Mouse (Mus musculus): ENCODE results near the gene Epyc. TPM values are rescaled to one million over a fixed set of nuclear protein-coding genes. Genes with fewer than 3 reads are reported as not detected.

The Epyc gene
- polyA plus RNA-seq, 1 experiment from 2014 or later, result 0.63 TPM

DNA sequence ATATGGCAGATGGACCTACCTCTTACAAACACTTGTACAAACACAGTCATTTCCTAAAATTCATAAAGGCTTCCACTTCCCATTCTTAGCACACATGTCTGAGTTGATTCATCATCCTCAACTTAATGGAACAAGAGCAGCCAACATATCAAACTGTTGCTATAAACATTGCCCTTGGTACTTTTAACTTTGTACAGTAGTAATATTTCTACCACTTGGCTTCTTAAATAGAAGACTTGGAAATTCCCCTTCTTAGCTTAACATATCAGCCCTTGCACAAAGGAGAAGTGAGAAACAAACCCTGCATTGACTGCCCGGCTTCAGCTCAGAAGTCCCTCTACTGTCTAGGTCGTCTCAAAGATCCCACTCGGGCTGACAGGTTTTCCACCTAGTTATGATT, 12.8 kb upstream of the Epyc start:
- ATAC-seq (replicated peaks; ENCODE audit: low FRiP score) (no peak), DNase-seq (ENCODE audit: low spot score) (no peak)
- Histone ChIP-seq H3K36me3 (ENCODE audit: control insufficient read depth, insufficient read depth, low read length) (no peaks in the 10 kb centered on the region), H3K4me2 (no peak overlapping the region), H3K9ac (ENCODE audit: low read depth, low read length) (no peak overlapping the region), H3K27ac (ENCODE audit: low read depth, low read length) (no peak overlapping the region), H3K27me3 (replicated peaks; ENCODE audit: control insufficient read depth, insufficient read depth, low read length) (no peaks in the 10 kb centered on the region), H3K4me1 (replicated peaks; ENCODE audit: control insufficient read depth, insufficient read depth, low read length) (no peaks in the 10 kb centered on the region), H3K4me3 (ENCODE audit: low read depth, low read length) (no peak overlapping the region), H3K9me3 (ENCODE audit: control insufficient read depth, low read length) (no peaks in the 10 kb centered on the region)
- WGBS, result 78% methylated on average over 3 of the region's 3 CpGs

DNA sequence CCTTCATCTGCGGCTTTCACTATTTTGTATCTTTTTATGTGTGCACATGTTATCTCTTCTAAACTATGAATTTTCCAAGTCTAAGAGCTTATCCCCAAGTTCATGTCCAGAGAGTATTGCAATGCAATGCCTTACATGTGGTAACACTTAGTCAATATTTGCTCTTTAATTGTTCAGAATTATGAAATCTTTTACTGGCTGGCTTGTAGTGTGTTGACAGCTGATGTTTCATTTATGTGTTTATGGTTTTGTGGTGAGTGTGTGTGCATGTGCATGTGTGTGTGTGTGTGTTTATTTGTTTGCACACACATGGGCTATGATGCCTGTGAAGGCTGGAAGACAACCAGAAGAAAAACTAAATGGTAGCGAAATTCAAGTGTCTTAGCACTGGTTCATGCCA, 1.9 kb upstream of the Epyc start:
- 76% methylated on average over 2 of the region's 2 CpGs for WGBS
- ATAC-seq (replicated peaks; ENCODE audit: low FRiP score), result no peak

DNA sequence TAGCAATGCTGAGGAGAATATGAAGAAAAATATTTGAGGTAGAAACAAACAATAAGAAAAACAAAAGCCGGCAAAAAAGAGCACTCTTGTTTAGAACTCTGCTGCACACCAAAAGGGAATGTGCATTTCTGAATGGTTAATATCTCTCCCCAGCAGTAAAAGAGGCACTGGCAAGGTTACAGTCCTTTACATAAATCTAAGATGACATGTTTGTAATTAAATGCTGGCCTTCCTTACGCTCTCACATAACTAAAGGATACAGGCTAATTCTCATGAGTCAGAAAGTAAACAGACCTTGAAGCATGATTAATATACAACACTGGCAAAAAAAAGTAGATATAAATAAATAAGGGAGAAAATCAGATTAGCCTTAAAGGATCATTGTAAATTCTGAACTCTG, 6.5 kb downstream of the Epyc start:
- no peaks in the 10 kb centered on the region for H3K27me3 ChIP-seq (replicated peaks; ENCODE audit: control insufficient read depth, insufficient read depth, low read length)
- no peak overlapping the region for H3K4me2 ChIP-seq
- no peaks in the 10 kb centered on the region for H3K9me3 ChIP-seq (ENCODE audit: control insufficient read depth, low read length)
- DNase-seq (ENCODE audit: low spot score) (no peak), ATAC-seq (replicated peaks; ENCODE audit: low FRiP score) (no peak)
- H3K4me3 ChIP-seq (ENCODE audit: low read depth, low read length), result no peak overlapping the region
- WGBS, result 63% methylated on average over 2 of the region's 2 CpGs
- H3K9ac ChIP-seq (ENCODE audit: low read depth, low read length), result no peak overlapping the region
- no peaks in the 10 kb centered on the region for H3K36me3 ChIP-seq (ENCODE audit: control insufficient read depth, insufficient read depth, low read length)
- H3K27ac ChIP-seq (ENCODE audit: low read depth, low read length), result no peak overlapping the region
- H3K4me1 ChIP-seq (replicated peaks; ENCODE audit: control insufficient read depth, insufficient read depth, low read length), result no peaks in the 10 kb centered on the region

More for the DNA sequence above, 1.9 kb upstream of the Epyc start:
- Histone ChIP-seq H3K36me3 (ENCODE audit: control insufficient read depth, insufficient read depth, low read length) (no peaks in the 10 kb centered on the region), H3K27ac (ENCODE audit: low read depth, low read length) (no peak overlapping the region), H3K4me2 (no peak overlapping the region), H3K4me3 (ENCODE audit: low read depth, low read length) (no peak overlapping the region), H3K9ac (ENCODE audit: low read depth, low read length) (no peak overlapping the region), H3K27me3 (replicated peaks; ENCODE audit: control insufficient read depth, insufficient read depth, low read length) (no peaks in the 10 kb centered on the region), H3K4me1 (replicated peaks; ENCODE audit: control insufficient read depth, insufficient read depth, low read length) (no peaks in the 10 kb centered on the region), H3K9me3 (ENCODE audit: control insufficient read depth, low read length) (no peaks in the 10 kb centered on the region)
- DNase-seq (ENCODE audit: low spot score), result no peak

DNA sequence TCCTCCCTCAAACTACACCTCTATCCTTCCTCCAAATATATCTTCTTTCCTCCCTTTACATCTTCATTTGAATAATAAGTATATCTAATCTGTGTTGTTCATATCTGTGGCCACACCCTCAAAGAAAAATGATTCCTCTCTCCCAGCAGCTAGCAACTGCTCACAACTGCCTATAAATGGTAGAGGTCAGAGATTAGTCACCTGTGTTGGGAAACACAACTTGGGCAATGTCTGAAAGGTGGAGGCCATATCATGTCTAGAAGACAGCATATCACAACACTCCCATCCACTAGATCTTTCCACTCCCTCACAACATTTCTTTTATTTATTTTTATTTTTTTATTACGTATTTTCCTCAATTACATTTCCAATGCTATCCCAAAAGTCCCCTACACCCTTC, 15.6 kb downstream of the Epyc start:
- H3K4me3 ChIP-seq (ENCODE audit: low read depth, low read length), result no peak overlapping the region
- H3K27me3 ChIP-seq (replicated peaks; ENCODE audit: control insufficient read depth, insufficient read depth, low read length), result no peaks in the 10 kb centered on the region
- H3K4me1 ChIP-seq (replicated peaks; ENCODE audit: control insufficient read depth, insufficient read depth, low read length), result no peaks in the 10 kb centered on the region
- no peak for DNase-seq (ENCODE audit: low spot score)
- 68% methylated on average over 1 of the region's 1 CpGs for WGBS
- no peak for ATAC-seq (replicated peaks; ENCODE audit: low FRiP score)
- H3K4me2 ChIP-seq, result no peak overlapping the region
- no peaks in the 10 kb centered on the region for H3K36me3 ChIP-seq (ENCODE audit: control insufficient read depth, insufficient read depth, low read length)
- no peak overlapping the region for H3K27ac ChIP-seq (ENCODE audit: low read depth, low read length)
- H3K9me3 ChIP-seq (ENCODE audit: control insufficient read depth, low read length), result no peaks in the 10 kb centered on the region
- H3K9ac ChIP-seq (ENCODE audit: low read depth, low read length), result no peak overlapping the region

DNA sequence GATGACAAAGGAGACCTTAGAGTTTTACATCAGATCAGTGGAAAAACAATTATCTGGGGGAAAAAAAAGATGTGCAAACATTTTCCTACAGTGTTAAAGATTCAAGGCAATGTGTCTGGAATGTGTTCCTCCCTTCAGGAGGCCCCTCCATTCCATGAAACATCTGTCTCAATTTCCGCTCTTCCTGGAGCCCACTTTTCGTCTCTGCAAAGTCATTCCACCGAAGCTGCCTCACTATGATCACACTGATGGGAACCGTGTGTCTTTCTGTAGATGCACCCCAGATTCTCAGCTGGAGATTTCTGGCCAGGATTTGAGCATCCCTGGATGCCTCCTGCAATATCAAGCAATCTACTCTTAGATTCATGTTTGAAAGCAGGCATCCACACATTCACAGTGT, 24.8 kb downstream of the Epyc start:
- ATAC-seq (replicated peaks; ENCODE audit: low FRiP score) (no peak), DNase-seq (ENCODE audit: low spot score) (no peak)
- no peak overlapping the region for H3K4me2 ChIP-seq
- no peaks in the 10 kb centered on the region for H3K9me3 ChIP-seq (ENCODE audit: control insufficient read depth, low read length)
- H3K36me3 ChIP-seq (ENCODE audit: control insufficient read depth, insufficient read depth, low read length), result no peaks in the 10 kb centered on the region
- H3K9ac ChIP-seq (ENCODE audit: low read depth, low read length), result no peak overlapping the region
- H3K27me3 ChIP-seq (replicated peaks; ENCODE audit: control insufficient read depth, insufficient read depth, low read length), result no peaks in the 10 kb centered on the region
- no peak overlapping the region for H3K4me3 ChIP-seq (ENCODE audit: low read depth, low read length)
- H3K27ac ChIP-seq (ENCODE audit: low read depth, low read length), result no peak overlapping the region
- H3K4me1 ChIP-seq (replicated peaks; ENCODE audit: control insufficient read depth, insufficient read depth, low read length), result no peaks in the 10 kb centered on the region
- 63% methylated on average over 4 of the region's 4 CpGs for WGBS

DNA sequence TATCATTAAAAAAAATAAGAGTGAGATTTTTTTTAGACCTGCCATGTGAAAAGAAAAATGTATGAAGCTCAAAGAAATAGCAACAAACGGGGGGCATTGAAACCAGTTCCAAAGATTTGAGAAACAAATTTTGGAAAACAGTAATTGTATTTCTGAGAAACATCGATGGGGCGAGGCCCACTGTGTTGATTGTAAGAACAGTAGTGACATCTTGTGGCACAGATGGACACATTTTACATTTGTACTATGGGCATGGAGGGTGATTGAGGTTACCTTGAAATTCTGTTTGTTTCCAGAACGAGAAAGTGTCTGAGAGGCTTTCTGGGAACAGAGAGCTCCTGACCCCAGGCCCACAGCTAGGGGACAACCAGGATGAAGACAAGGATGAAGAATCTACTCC, 26.3 kb downstream of the Epyc start:
- Histone ChIP-seq H3K36me3 (ENCODE audit: control insufficient read depth, insufficient read depth, low read length) (no peaks in the 10 kb centered on the region), H3K9me3 (ENCODE audit: control insufficient read depth, low read length) (no peaks in the 10 kb centered on the region), H3K4me2 (no peak overlapping the region), H3K27me3 (replicated peaks; ENCODE audit: control insufficient read depth, insufficient read depth, low read length) (no peaks in the 10 kb centered on the region), H3K27ac (ENCODE audit: low read depth, low read length) (no peak overlapping the region), H3K9ac (ENCODE audit: low read depth, low read length) (no peak overlapping the region), H3K4me3 (ENCODE audit: low read depth, low read length) (no peak overlapping the region), H3K4me1 (replicated peaks; ENCODE audit: control insufficient read depth, insufficient read depth, low read length) (no peaks in the 10 kb centered on the region)
- DNase-seq (ENCODE audit: low spot score), result no peak
- 59% methylated on average over 4 of the region's 4 CpGs for WGBS
- no peak for ATAC-seq (replicated peaks; ENCODE audit: low FRiP score)

DNA sequence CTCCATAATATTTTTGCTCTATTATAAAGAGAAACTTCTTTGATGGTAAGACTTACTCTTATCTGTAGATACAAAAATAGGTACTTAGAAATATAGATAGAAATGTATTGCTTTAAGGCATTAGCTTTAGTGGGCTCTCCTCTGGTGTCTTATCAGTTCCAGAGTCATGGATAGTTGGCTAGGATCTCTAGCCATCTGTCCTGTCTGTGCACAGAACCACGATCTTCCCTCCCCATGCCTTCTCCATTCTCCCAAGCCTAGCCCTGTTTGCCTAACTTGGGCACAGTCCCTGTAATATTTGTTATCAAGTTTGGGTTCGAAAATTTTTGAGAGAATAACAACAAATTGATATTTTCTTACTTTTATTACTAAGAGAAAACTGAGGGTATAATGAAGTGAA, 29.4 kb downstream of the Epyc start:
- Histone ChIP-seq H3K9me3 (ENCODE audit: control insufficient read depth, low read length) (no peaks in the 10 kb centered on the region), H3K4me2 (no peak overlapping the region), H3K9ac (ENCODE audit: low read depth, low read length) (no peak overlapping the region), H3K36me3 (ENCODE audit: control insufficient read depth, insufficient read depth, low read length) (no peaks in the 10 kb centered on the region), H3K4me1 (replicated peaks; ENCODE audit: control insufficient read depth, insufficient read depth, low read length) (no peaks in the 10 kb centered on the region), H3K27me3 (replicated peaks; ENCODE audit: control insufficient read depth, insufficient read depth, low read length) (no peaks in the 10 kb centered on the region), H3K4me3 (ENCODE audit: low read depth, low read length) (no peak overlapping the region), H3K27ac (ENCODE audit: low read depth, low read length) (no peak overlapping the region)
- DNase-seq (ENCODE audit: low spot score) (no peak), ATAC-seq (replicated peaks; ENCODE audit: low FRiP score) (no peak)
- WGBS, result 67% methylated on average over 2 of the region's 2 CpGs

DNA sequence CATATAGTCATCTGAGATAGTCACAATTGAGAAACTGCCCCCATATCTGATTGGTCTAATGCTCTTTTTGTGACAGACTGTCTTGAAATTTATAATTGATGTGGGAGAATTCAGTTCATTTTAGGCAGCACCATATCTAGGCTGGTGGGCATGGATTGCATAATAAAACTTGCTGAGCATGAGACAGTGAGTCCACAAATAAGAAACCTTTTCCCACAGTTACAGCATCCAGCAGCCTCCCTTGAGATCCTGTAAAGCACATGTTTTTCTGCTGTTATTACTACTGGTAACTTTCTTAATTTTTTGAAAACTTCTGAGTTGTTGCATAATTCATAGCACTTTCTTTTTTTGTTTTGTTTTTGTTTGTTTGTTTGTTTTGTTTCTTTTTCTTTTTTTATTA, 39.1 kb downstream of the Epyc start:
- H3K4me2 ChIP-seq, result no peak overlapping the region
- H3K4me1 ChIP-seq (replicated peaks; ENCODE audit: control insufficient read depth, insufficient read depth, low read length), result no peaks in the 10 kb centered on the region
- H3K9ac ChIP-seq (ENCODE audit: low read depth, low read length), result no peak overlapping the region
- H3K27me3 ChIP-seq (replicated peaks; ENCODE audit: control insufficient read depth, insufficient read depth, low read length), result no peaks in the 10 kb centered on the region
- H3K27ac ChIP-seq (ENCODE audit: low read depth, low read length), result no peak overlapping the region
- DNase-seq (ENCODE audit: low spot score) (no peak), ATAC-seq (replicated peaks; ENCODE audit: low FRiP score) (no peak)
- no peaks in the 10 kb centered on the region for H3K9me3 ChIP-seq (ENCODE audit: control insufficient read depth, low read length)
- no peaks in the 10 kb centered on the region for H3K36me3 ChIP-seq (ENCODE audit: control insufficient read depth, insufficient read depth, low read length)
- H3K4me3 ChIP-seq (ENCODE audit: low read depth, low read length), result no peak overlapping the region

DNA sequence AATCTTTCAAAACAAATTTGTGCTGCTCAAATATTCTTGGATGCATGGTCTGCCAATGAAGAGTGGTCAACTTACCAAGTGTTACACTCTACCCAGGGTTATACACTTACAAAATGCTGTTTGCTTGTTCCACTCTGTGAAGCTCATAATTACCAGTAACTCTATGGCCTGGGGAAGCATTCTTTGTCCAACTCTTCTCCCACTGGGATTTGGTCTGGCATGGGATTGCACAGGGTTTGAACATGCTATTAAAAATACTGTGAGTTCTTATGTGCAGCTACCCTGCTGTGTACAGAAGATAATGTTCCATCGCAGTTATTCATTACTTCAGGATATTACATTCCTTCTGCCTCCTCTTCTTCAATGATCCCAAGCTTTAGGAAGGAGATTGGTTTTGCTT, 43.3 kb downstream of the Epyc start:
- 94% methylated on average over 1 of the region's 1 CpGs for WGBS
- no peak for ATAC-seq (replicated peaks; ENCODE audit: low FRiP score)

More for the DNA sequence above, 43.3 kb downstream of the Epyc start:
- Histone ChIP-seq H3K36me3 (ENCODE audit: control insufficient read depth, insufficient read depth, low read length) (no peaks in the 10 kb centered on the region), H3K4me2 (no peak overlapping the region), H3K27me3 (replicated peaks; ENCODE audit: control insufficient read depth, insufficient read depth, low read length) (no peaks in the 10 kb centered on the region), H3K4me1 (replicated peaks; ENCODE audit: control insufficient read depth, insufficient read depth, low read length) (no peaks in the 10 kb centered on the region), H3K27ac (ENCODE audit: low read depth, low read length) (no peak overlapping the region), H3K9me3 (ENCODE audit: control insufficient read depth, low read length) (no peaks in the 10 kb centered on the region), H3K9ac (ENCODE audit: low read depth, low read length) (no peak overlapping the region), H3K4me3 (ENCODE audit: low read depth, low read length) (no peak overlapping the region)
- DNase-seq (ENCODE audit: low spot score), result no peak
